Mouse (Mus musculus) limb, embryonic 13.5 days (tissue): ENCODE data around the gene Gm39653. TPM values are rescaled to one million over a fixed set of nuclear protein-coding genes. Genes with fewer than 3 reads are reported as not detected.

Experiments used
- ATAC-seq: fragments of 200-750 bp; cut with Nextera tagmentation; 2 replicates; pipeline ENCODE4 v1.8.0; 2017; ENCODE audit warnings: low read depth, moderate number of reproducible peaks, moderate TSS enrichment; ENCODE audit not compliant: low FRiP score
- H3K27ac ChIP-seq: fragments of 300-500 bp; sonication (generic); 2 replicates; pipeline ENCODE4 v1.5.1; 2015; ENCODE audit warnings: inconsistent platforms, mild to moderate bottlenecking, moderate library complexity
- H3K27me3 ChIP-seq: fragments of 300-500 bp; sonication (generic); 2 replicates; pipeline ENCODE4 v1.6.1; 2015; ENCODE audit warnings: mild to moderate bottlenecking, inconsistent platforms
- H3K36me3 ChIP-seq: fragments of 300-500 bp; sonication (generic); 2 replicates; pipeline ENCODE4 v1.6.1; 2015; ENCODE audit warnings: inconsistent platforms, mild to moderate bottlenecking, moderate library complexity
- H3K4me1 ChIP-seq: fragments of 300-500 bp; sonication (generic); 2 replicates; pipeline ENCODE4 v1.6.1; 2015; ENCODE audit warnings: inconsistent platforms
- H3K4me2 ChIP-seq: fragments of 300-500 bp; sonication (generic); replicated peaks from 2 replicates; pipeline ENCODE4 v1.6.1; 2015; ENCODE audit warnings: inconsistent platforms, mild to moderate bottlenecking, moderate library complexity
- H3K4me3 ChIP-seq: fragments of 300-500 bp; sonication (generic); 2 replicates; pipeline ENCODE4 v1.5.1; 2015; ENCODE audit warnings: moderate library complexity, mild to moderate bottlenecking, inconsistent platforms
- H3K9ac ChIP-seq: fragments of 300-500 bp; sonication (generic); 2 replicates; pipeline ENCODE4 v1.6.1; 2015; ENCODE audit warnings: mild to moderate bottlenecking, inconsistent platforms
- H3K9me3 ChIP-seq: fragments of 300-500 bp; sonication (generic); 2 replicates; pipeline ENCODE4 v1.6.1; 2016; ENCODE audit warnings: inconsistent platforms
- WGBS: fragments of 180-500 bp; shearing (Covaris S2); methylation state at CpG from one replicate; pipeline ENCODE4 v1.1.7; 2015; 5-methylcytosine and 5-hydroxymethylcytosine counted together
- polyA plus RNA-seq: library from polyadenylated mRNA; unstranded; fragments of >200 nt; fragmentation: Nextera tagmentation; extraction: Ambion mirVana; gene quantifications from 2 replicates; pipeline ENCODE4 v1.2.1, GENCODE M21; 2015

Gm39653 gene
- polyA plus RNA-seq, result not detected in 2 replicates

DNA sequence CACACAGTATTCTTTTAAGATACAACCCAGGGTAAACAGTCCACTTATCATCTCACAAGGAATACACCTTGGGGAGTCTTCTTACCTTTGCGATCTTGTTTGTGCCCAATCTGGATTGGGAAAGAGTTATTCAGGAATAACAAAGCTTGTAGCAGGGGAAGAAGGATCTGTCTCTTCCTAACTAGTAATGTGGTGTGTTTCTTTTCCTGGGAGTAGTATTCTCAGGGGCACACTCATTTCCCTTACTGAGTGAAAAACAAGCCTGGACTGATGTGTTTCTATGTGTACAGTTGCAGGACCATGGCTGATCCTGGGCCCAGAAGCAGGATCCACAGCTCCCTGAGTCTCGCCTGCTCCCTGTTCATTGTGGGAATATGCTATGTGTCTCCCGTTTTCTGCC lies at the start of gene Gm39653:
Gene Gm39653, plus strand, starts transcription at position 301 of the 400 bp plus-strand sequence.
- no peaks in the 10 kb centered on the region for H3K4me1 ChIP-seq

GRCm38 (mm10) chr1:63566501-63566900 lies 49.3 kb upstream of the Gm39653 start:
- no peak for ATAC-seq
- Histone ChIP-seq H3K27me3 (no peaks in the 10 kb centered on the region), H3K9me3 (no peaks in the 10 kb centered on the region), H3K9ac (no peak overlapping the region), H3K36me3 (no peaks in the 10 kb centered on the region), H3K4me1 (no peaks in the 10 kb centered on the region), H3K4me2 (no peak overlapping the region), H3K27ac (no peak overlapping the region), H3K4me3 (no peak overlapping the region)
- WGBS, result 54% methylated on average over 7 of the region's 7 CpGs

More for the DNA sequence above, at the start of gene Gm39653:
- H3K9me3 ChIP-seq, result no peaks in the 10 kb centered on the region
- no peak within 1 kb of the TSS for H3K4me3 ChIP-seq
- H3K4me2 ChIP-seq, result no peak within 1 kb of the TSS
- H3K27me3 ChIP-seq, result peaks cover 12% of the 10 kb centered on the region
- no peak for ATAC-seq
- H3K36me3 ChIP-seq, result no peaks in the 10 kb centered on the region
- 71% methylated on average over 3 of the region's 3 CpGs for WGBS
- no peak within 1 kb of the TSS for H3K9ac ChIP-seq
- H3K27ac ChIP-seq, result no peak within 1 kb of the TSS

DNA sequence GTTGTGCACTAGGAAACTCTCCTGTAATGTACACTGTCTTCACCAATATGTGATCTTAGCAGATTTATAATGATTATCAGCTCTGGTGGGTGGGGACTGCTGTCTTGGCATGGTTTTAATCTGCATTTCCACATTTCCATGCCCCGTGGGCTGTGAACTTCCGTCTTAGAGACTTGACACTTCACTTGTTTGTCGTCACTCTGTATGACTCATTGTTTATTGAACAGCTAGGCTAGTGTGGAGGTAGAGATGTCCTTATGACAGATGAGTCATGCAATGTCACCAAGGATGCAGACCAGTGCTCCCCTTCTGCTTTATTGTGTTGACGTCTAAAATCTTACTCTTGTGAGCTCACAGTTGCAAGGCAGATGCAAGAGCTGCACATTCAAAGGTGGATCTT lies 48.7 kb upstream of the Gm39653 start:
- Histone ChIP-seq H3K27me3 (no peaks in the 10 kb centered on the region), H3K27ac (no peak overlapping the region), H3K36me3 (no peaks in the 10 kb centered on the region), H3K9ac (no peak overlapping the region), H3K4me2 (no peak overlapping the region), H3K4me1 (no peaks in the 10 kb centered on the region), H3K4me3 (no peak overlapping the region), H3K9me3 (no peaks in the 10 kb centered on the region)
- WGBS, result 66% methylated on average over 4 of the region's 4 CpGs
- no peak for ATAC-seq

DNA sequence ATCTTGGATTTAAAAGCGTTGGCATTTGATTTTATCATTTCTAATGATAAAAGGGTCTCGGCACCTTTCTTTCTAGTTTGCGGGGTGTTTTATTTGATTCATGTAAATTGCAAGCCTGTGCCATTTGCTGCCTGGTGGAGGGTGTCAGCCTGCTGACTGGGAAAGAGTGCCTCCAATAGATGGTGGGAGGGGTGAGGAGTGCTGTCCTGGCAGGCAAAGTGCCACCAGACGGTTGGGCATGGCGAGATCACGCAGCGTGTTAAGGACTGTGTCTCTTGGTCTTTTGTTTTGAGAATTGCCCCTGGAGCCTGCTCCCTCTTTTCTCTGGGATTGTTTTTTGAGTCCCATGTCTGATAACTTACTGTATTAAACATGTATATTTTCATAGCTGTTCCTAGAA lies 43.5 kb upstream of the Gm39653 start:
- 63% methylated on average over 7 of the region's 7 CpGs for WGBS

DNA sequence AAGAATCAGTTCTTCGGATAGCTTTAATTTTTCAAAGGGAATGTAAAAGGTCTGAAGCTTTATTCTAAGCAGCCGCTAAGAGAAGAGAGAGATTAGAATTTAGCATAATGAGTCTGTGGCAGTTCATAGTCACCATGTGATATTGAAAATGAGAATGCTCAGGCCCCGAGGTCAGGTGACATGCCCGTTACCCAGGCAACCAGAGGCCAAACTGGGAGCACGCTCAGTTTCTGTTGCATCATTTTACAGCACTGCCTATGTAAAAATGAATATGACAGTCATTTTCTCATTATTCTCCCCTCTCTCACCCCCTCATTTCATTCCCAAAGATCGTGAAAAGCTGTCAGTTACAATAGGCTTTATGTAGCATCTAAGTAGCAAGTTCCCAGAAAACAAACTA lies 42.3 kb upstream of the Gm39653 start:
- Histone ChIP-seq H3K27me3 (no peaks in the 10 kb centered on the region), H3K9ac (no peak overlapping the region), H3K4me3 (no peak overlapping the region), H3K36me3 (no peaks in the 10 kb centered on the region), H3K4me2 (no peak overlapping the region), H3K4me1 (no peaks in the 10 kb centered on the region), H3K9me3 (no peaks in the 10 kb centered on the region), H3K27ac (no peak overlapping the region)
- no peak for ATAC-seq
- 62% methylated on average over 6 of the region's 6 CpGs for WGBS

More for the DNA sequence above, 43.5 kb upstream of the Gm39653 start:
- Histone ChIP-seq H3K4me1 (no peaks in the 10 kb centered on the region), H3K4me2 (no peak overlapping the region), H3K27me3 (no peaks in the 10 kb centered on the region), H3K4me3 (no peak overlapping the region), H3K27ac (no peak overlapping the region), H3K9me3 (no peaks in the 10 kb centered on the region), H3K9ac (no peak overlapping the region), H3K36me3 (no peaks in the 10 kb centered on the region)
- ATAC-seq, result no peak

DNA sequence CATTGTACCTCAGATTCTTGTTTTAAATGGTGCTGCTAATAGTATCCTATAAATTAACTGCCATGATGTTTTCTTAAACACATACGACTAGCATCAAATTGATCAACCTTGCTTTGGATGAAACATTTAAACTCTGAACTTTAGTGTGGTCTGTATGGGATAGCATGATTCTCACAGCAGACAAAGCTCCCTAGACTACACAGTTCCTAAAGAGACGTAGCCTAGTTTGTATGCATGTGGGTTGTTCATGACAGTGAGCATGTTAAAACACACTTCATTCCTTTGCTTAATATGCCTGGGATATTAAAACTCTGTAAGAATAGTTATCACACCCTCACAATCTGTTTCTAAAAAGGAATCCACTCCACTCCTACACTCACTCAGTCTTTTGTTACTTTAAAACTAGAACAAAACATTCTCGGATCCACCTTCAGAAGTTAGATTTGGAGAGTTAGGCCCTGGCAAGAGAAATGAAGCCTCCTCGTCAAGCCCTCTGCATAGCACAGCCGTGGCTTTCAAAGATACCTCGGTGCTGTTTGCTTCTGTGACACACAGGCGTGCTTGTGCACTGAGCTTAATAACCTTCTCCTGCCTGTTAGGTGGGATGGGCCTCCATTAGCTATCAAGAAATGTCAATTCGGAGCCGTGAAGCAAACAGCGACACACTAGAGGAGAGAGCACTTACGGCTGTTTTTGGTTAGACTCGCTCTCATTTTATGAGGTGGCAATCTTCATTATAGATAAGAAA lies 41.7 kb upstream of the Gm39653 start:
- no peak overlapping the region for H3K4me3 ChIP-seq
- no peak overlapping the region for H3K4me2 ChIP-seq
- H3K36me3 ChIP-seq, result no peaks in the 10 kb centered on the region
- no peak overlapping the region for H3K27ac ChIP-seq
- H3K4me1 ChIP-seq, result no peaks in the 10 kb centered on the region
- WGBS, result 36% methylated on average over 12 of the region's 12 CpGs
- H3K27me3 ChIP-seq, result no peaks in the 10 kb centered on the region
- H3K9me3 ChIP-seq, result no peaks in the 10 kb centered on the region
- H3K9ac ChIP-seq, result no peak overlapping the region
- no peak for ATAC-seq

DNA sequence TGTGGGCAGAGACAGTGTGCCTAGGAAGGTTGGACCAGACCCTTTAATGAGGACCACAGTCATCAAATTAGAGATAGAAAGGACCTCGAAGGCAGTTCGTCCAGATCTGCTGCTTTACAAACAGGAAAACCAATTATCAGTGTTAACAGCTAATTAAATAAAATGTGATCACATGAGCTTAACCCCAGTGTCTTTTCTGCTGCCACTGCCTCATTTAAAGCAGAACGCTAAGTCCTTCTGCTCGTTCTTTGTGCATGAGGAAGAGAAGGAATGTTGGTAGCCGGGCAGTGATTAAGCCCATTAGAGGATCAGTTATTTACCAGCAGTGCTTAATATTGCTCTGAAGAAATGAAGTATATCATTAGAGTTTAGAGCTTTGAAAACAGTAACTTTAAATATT lies 39.0 kb upstream of the Gm39653 start:
- Histone ChIP-seq H3K36me3 (no peaks in the 10 kb centered on the region), H3K4me1 (no peaks in the 10 kb centered on the region), H3K4me3 (no peak overlapping the region), H3K9me3 (no peaks in the 10 kb centered on the region), H3K9ac (no peak overlapping the region), H3K27me3 (no peaks in the 10 kb centered on the region), H3K27ac (no peak overlapping the region), H3K4me2 (no peak overlapping the region)
- 25% methylated on average over 5 of the region's 5 CpGs for WGBS
- no peak for ATAC-seq

- Histone ChIP-seq H3K4me2 (no peak overlapping the region), H3K9ac (no peak overlapping the region), H3K27ac (no peak overlapping the region), H3K4me1 (no peaks in the 10 kb centered on the region), H3K4me3 (no peak overlapping the region), H3K9me3 (no peaks in the 10 kb centered on the region), H3K36me3 (no peaks in the 10 kb centered on the region), H3K27me3 (no peaks in the 10 kb centered on the region)
- ATAC-seq, result no peak
- WGBS, result 84% methylated on average over 8 of the region's 8 CpGs
Measured at GRCm38 (mm10) chr1:63579153-63579552, 36.6 kb upstream of the Gm39653 start.

GRCm38 (mm10) chr1:63586869-63587268 lies 28.9 kb upstream of the Gm39653 start:
- Histone ChIP-seq H3K9me3 (no peaks in the 10 kb centered on the region), H3K4me1 (no peaks in the 10 kb centered on the region), H3K4me3 (no peak overlapping the region), H3K27ac (no peak overlapping the region), H3K27me3 (no peaks in the 10 kb centered on the region), H3K9ac (no peak overlapping the region), H3K36me3 (no peaks in the 10 kb centered on the region), H3K4me2 (no peak overlapping the region)
- 65% methylated on average over 7 of the region's 7 CpGs for WGBS
- ATAC-seq, result no peak

DNA sequence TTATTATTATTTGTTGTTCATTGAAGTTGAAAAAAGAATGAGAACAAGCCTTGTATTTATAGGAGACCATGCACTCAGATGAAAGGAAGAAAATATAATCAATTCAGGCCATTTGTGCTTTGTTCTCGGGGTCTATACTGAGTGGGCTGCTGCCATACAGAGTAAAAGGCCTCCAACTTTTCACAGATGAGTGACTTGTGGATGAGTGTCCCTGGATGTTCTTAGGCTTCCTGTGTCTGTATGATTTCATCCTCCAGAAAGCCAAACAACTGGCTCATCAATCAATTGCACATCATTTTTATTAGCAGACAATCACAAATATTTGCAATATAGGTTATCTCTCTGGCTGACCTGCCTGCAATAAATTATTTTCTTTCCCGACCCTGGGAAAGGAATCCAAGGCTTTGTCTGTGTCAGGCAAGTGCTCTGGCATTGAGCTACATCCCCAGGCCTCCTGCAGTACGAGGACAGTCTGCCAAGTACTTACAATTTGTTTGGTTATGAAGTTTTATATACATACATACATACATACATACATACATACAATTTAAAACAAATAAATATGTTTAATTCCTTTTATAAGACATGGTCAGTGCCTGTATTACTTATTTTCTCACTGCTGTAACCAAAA lies 11.8 kb upstream of the Gm39653 start:
- Histone ChIP-seq H3K9me3 (no peaks in the 10 kb centered on the region), H3K36me3 (no peaks in the 10 kb centered on the region), H3K9ac (no peak overlapping the region), H3K4me3 (no peak overlapping the region), H3K27me3 (no peaks in the 10 kb centered on the region), H3K27ac (no peak overlapping the region), H3K4me2 (no peak overlapping the region), H3K4me1 (no peaks in the 10 kb centered on the region)
- WGBS, result 47% methylated on average over 3 of the region's 3 CpGs
- no peak for ATAC-seq

GRCm38 (mm10) chr1:63609613-63610012 lies 6.2 kb upstream of the Gm39653 start:
- Histone ChIP-seq H3K9ac (no peak overlapping the region), H3K36me3 (no peaks in the 10 kb centered on the region), H3K27ac (no peak overlapping the region), H3K9me3 (0 out of 2 replicates have a peak, but pooled peaks cover 4% of the 10 kb centered on the region), H3K4me1 (no peaks in the 10 kb centered on the region), H3K4me2 (no peak overlapping the region), H3K4me3 (no peak overlapping the region), H3K27me3 (peaks cover 12% of the 10 kb centered on the region)
- no peak for ATAC-seq
- 92% methylated on average over 4 of the region's 4 CpGs for WGBS

- Histone ChIP-seq H3K4me1 (no peaks in the 10 kb centered on the region), H3K9ac (no peak overlapping the region), H3K4me2 (no peak overlapping the region), H3K27me3 (peaks cover 12% of the 10 kb centered on the region), H3K36me3 (no peaks in the 10 kb centered on the region), H3K4me3 (no peak overlapping the region), H3K9me3 (0 out of 2 replicates have a peak, but pooled peaks cover 3% of the 10 kb centered on the region), H3K27ac (no peak overlapping the region)
- 4% methylated on average over 11 of the region's 11 CpGs for WGBS
- ATAC-seq, result no peak
Measured at GRCm38 (mm10) chr1:63614594-63614993, 1.2 kb upstream of the Gm39653 start.
